Mouse (Mus musculus) neutrophil, adult 5-6 weeks (primary cell): ENCODE measurements around the gene 2410015M20Rik. TPM values are rescaled to one million over a fixed set of nuclear protein-coding genes. Genes with fewer than 3 reads are reported as not detected.
"Not testable (repeated sequence)": the region's sequence is repeated elsewhere in the genome, so short reads cannot be mapped to it uniquely, and the experiment has no call there.

Experiments used
- ATAC-seq: fragments of 151-379, 151-347 bp; 2 replicates; pipeline ENCODE4 v1.8.0; 2017; ENCODE audit warnings: mild to moderate bottlenecking, moderate TSS enrichment; ENCODE audit not compliant: insufficient number of reproducible peaks, poor library complexity, low FRiP score, severe bottlenecking; ENCODE audit errors: extremely low read depth
- total RNA-seq: library from RNA; stranded (forward); fragments of 200-1000 nt; gene quantifications from 2 replicates; pipeline ENCODE4 v1.2.3, GENCODE M21; 2017

Gene 2410015M20Rik
- total RNA-seq, 1 experiment from 2014 or later, result 33.3 TPM

DNA sequence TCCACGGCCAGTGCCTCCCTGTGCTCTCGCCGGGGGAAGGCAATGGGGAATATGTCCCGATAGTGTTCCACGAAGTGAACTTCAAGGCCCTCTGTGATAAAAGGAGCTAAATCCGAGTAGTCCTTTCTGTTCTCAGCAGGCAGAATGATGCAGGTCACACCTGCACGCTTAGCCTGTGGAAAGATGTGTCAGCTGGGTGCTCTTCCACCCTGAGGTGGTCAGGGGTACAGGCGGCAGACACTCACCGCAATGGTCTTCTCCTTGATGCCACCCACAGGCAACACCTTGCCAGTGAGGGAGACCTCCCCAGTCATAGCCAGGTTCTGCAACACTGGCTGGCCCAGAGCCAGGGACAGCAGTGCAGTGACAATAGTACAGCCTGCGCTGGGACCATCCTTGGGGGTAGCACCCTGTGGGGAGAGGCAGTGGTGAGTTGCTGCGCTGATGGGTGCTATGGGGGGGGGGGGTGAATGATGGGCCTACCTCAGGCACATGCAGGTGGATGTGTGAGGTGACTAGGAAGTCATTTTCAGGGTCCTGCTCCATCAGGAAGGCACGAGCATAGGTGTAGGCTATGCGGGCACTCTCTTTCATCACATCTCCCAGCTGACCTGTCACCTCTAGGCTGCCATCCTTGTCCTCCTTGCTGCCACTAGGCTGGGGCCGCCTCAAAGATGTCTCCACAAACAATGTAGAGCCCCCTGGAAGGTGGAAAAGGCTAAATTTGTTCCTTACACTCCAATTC, 5.0 kb upstream of the 2410015M20Rik start:
- no peak for ATAC-seq

- ATAC-seq, result not testable (repeated sequence)
Measured at GRCm38 (mm10) chr17:56613893-56614292, 4.3 kb upstream of the 2410015M20Rik start.

DNA sequence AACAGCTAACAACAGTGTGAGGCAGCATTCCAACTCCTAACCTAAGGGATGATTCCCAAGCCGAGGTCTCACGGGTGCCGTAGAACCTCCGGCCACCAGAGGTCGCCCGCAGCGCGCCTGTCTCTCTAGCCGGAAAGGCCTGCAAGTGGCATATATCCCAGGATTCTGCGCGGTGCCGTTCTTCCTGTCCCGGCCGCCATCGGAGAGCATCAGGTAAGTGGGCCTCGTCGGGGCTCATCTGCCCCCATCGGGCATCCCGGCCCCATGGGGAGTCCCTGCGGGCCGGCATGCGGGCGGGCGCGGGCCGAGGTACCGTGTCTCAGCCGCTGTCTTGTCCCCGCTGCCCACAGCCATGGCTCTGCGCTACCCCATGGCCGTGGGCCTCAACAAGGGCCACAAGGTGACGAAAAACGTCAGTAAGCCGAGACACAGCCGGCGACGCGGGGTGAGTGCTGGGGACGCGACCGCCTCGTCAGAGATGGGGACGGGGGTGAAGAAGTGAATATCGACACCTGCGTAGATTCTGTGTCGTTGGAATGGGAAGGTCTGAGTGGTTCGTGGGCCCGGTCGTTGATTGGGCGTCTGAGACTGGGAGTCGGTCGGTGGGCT, 3.8 kb upstream of the 2410015M20Rik start, which contains the start of gene Rpl36:
Gene Rpl36, plus strand, starts transcription at position 181 of the 609 bp plus-strand sequence.
- ATAC-seq, result peak; percentile 69

DNA sequence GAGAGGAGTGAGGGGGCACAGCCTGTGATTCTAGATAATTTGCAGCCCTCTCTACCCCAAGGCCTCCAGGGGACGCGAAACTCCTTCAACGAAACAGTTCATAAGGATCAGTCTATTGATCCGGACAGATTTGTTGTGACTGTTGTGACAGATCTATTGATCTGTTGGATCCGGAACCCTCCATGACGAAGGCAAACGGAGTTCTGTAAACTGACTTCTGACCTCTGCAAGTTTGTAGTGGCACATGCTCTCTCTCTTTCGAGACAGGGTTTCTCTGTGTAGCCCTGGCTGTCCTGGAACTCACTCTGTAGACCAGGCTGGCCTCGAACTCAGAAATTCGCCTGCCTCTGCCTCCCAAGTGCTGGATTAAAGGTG, 3.0 kb upstream of the 2410015M20Rik start:
- not testable (repeated sequence) for ATAC-seq

GRCm38 (mm10) chr17:56611861-56612564, 2.4 kb upstream of the 2410015M20Rik start:
- ATAC-seq, result no peak

GRCm38 (mm10) chr17:56611323-56611722, 1.8 kb upstream of the 2410015M20Rik start:
- no peak for ATAC-seq

GRCm38 (mm10) chr17:56608699-56609098, 872 bp downstream of the 2410015M20Rik start:
- ATAC-seq, result no peak

- no peak for ATAC-seq
Measured at GRCm38 (mm10) chr17:56607521-56608062, 2.0 kb downstream of the 2410015M20Rik start.

- no peak for ATAC-seq
Measured at GRCm38 (mm10) chr17:56605431-56605830, 4.1 kb downstream of the 2410015M20Rik start.

GRCm38 (mm10) chr17:56604422-56604821, 5.1 kb downstream of the 2410015M20Rik start:
- no peak for ATAC-seq

GRCm38 (mm10) chr17:56604070-56604380, 5.5 kb downstream of the 2410015M20Rik start:
- no peak for ATAC-seq

- no peak for ATAC-seq
Measured at GRCm38 (mm10) chr17:56603186-56604069, 6.1 kb downstream of the 2410015M20Rik start.

- no peak for ATAC-seq
Measured at GRCm38 (mm10) chr17:56593527-56594271, 15.9 kb downstream of the 2410015M20Rik start.

- ATAC-seq, result no peak
Measured at GRCm38 (mm10) chr17:56592553-56592952, 17.0 kb downstream of the 2410015M20Rik start.

GRCm38 (mm10) chr17:56588921-56589320, 20.6 kb downstream of the 2410015M20Rik start:
- no peak for ATAC-seq

DNA sequence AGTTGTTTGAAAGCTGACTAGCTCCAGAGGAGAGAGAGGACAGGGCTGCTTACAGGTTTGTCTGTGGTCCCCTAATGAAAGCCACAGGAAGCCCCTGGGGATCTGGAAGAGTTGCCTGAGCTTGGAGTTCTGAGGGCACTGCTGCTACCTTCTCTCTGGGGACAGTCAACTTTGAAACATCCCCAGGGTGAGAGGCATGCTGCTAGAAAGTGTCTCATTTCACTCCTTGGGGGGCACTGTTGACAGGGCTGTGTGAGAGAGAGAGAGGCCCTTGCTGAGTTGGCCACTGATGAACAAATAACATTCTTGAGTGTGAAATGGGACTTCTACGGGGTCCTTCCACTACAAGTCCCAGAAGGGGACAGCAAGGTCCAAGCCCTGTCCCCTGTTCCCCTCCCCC, 21.8 kb downstream of the 2410015M20Rik start:
- ATAC-seq, result no peak

DNA sequence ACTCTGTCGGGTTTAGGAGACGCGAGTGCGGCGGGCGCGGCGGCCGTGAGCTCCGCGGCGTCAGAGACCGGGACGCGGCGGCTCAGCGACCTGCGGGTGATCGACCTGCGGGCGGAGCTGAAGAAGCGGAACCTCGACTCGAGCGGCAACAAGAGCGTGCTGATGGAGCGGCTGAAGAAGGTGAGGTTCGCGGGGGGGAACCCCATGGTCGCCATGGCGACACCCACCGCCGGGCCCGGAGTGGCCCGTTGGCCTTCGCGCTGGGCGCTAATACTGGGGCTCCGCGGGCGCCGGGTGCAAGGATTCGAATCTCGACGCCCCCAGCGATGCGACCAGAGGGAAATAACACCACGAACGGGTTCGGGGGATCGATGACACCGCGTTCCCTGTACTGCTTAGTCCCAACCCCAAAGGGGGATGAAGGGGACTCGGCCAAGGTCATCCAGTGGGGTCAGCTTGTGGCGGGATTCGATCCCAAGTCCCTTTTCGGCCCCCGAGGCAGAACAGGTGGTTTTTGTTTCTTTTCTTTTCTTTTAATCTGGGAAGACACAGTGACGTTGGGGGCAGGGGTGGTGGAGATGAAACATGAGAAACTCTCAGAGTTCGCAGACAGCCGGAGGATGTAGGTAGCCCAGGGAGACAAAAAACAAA, 24.3 kb downstream of the 2410015M20Rik start:
- ATAC-seq, result peak; percentile 28
